Mouse (Mus musculus): ENCODE measurements around the gene Soga1. TPM values are rescaled to one million over a fixed set of nuclear protein-coding genes. Genes with fewer than 3 reads are reported as not detected.

Gene Soga1
- polyA plus RNA-seq (2012; ENCODE audit: insufficient read depth, low replicate concordance), result 3.8 and 5.8 TPM in 2 replicates

GRCm38 (mm10) chr2:157078793-157079700 is at the start of gene Soga1:
TSS of gene Soga1 (minus strand) at chr2:157079254.
- Histone ChIP-seq H3K4me3 (replicated peaks) (peak within 1 kb of the TSS; percentile 95), H3K27me3 (replicated peaks) (peaks cover 62% of the 10 kb centered on the region), H3K36me3 (replicated peaks; ENCODE audit: low read length) (peaks cover 5% of the 10 kb centered on the region), H3K9me3 (no peaks in the 10 kb centered on the region), H3K4me1 (peaks cover 70% of the 10 kb centered on the region)
- TF ChIP-seq GATA1 (IDR thresholded peaks at IDR 0.05; ENCODE audit: borderline replicate concordance, low read length) (no peak), FLI1 (IDR thresholded peaks at IDR 0.05; ENCODE audit: low read length) (no peak)

DNA sequence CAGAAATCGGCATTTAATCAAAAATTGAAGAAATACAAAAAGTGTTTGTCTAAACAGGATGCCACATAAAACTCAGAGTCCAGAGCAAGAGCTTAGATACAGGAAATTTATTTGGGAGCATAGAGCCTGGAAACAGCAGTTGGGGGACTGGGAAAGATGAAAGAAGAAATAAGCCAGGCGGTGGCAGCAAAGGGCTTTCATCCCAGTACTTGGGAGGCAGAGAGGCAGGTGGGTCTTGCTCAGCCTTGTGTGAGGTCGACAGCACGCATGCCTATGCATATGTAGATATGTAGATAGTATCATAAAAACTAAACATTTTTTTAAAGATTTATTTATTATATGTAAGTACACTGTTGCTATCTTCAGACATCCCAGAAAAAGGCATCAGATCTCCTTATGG is 49.0 kb upstream of the Soga1 start:
- no peak for TF ChIP-seq FLI1 (IDR thresholded peaks at IDR 0.05; ENCODE audit: low read length)
- no peak for TF ChIP-seq GATA1 (IDR thresholded peaks at IDR 0.05; ENCODE audit: borderline replicate concordance, low read length)

DNA sequence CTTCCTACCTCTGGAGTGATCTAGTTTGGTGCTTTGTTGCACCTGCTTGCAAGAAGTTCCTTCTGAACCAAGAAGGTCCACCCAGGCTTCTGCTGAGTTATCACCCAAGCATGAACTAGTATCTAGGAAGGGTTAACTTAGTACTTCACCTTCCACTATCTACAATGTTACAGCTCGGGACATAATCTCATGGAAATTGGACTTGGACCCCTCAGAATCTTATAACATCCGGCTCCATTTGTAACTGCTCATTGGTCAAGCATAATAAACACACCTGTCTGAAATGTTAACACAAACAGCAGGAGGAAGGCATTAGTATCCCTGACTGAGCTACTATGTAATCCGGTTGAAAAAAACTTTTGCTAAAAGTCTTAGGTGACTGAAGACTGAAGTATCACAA is 48.3 kb upstream of the Soga1 start:
- Histone ChIP-seq H3K27me3 (replicated peaks) (no peaks in the 10 kb centered on the region), H3K4me3 (replicated peaks) (no peak overlapping the region), H3K9me3 (no peaks in the 10 kb centered on the region), H3K4me1 (peaks cover 39% of the 10 kb centered on the region), H3K36me3 (replicated peaks; ENCODE audit: low read length) (peaks cover 58% of the 10 kb centered on the region)
- TF ChIP-seq FLI1 (IDR thresholded peaks at IDR 0.05; ENCODE audit: low read length) (no peak), GATA1 (IDR thresholded peaks at IDR 0.05; ENCODE audit: borderline replicate concordance, low read length) (no peak)

More for the DNA sequence above, 49.0 kb upstream of the Soga1 start:
- Histone ChIP-seq H3K4me1 (peaks cover 46% of the 10 kb centered on the region), H3K4me3 (replicated peaks) (no peak overlapping the region), H3K9me3 (no peaks in the 10 kb centered on the region), H3K36me3 (replicated peaks; ENCODE audit: low read length) (peaks cover 51% of the 10 kb centered on the region), H3K27me3 (replicated peaks) (no peaks in the 10 kb centered on the region)

GRCm38 (mm10) chr2:157125246-157125645 is 46.2 kb upstream of the Soga1 start:
- H3K9me3 ChIP-seq, result no peaks in the 10 kb centered on the region
- TF ChIP-seq GATA1 (IDR thresholded peaks at IDR 0.05; ENCODE audit: borderline replicate concordance, low read length) (no peak), FLI1 (IDR thresholded peaks at IDR 0.05; ENCODE audit: low read length) (no peak)
- peaks cover 78% of the 10 kb centered on the region for H3K36me3 ChIP-seq (replicated peaks; ENCODE audit: low read length)
- H3K4me3 ChIP-seq (replicated peaks), result no peak overlapping the region
- H3K27me3 ChIP-seq (replicated peaks), result no peaks in the 10 kb centered on the region
- peaks cover 23% of the 10 kb centered on the region for H3K4me1 ChIP-seq

DNA sequence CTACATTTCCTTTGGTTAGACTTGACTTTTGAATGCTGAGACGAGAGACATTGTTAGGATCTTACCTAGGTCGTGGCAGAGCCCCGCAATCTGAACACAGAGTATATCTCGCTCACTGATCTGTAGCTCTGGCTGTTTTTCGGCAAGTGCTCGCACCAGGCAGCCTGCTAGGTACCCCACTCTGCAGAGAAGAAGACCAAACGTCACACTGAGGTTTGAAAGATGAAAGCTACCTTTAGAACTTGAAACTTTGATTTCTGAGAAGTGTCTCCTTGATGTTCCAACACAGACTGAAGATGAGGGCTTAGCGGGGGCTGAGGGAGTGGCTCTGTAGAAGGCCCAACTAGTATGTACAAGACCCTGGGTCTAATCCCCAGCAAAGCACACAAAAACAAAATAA is 42.7 kb upstream of the Soga1 start:
- TF ChIP-seq GATA1 (IDR thresholded peaks at IDR 0.05; ENCODE audit: borderline replicate concordance, low read length) (no peak), FLI1 (IDR thresholded peaks at IDR 0.05; ENCODE audit: low read length) (no peak)
- H3K36me3 ChIP-seq (replicated peaks; ENCODE audit: low read length), result peaks cover 89% of the 10 kb centered on the region
- no peak overlapping the region for H3K4me3 ChIP-seq (replicated peaks)

DNA sequence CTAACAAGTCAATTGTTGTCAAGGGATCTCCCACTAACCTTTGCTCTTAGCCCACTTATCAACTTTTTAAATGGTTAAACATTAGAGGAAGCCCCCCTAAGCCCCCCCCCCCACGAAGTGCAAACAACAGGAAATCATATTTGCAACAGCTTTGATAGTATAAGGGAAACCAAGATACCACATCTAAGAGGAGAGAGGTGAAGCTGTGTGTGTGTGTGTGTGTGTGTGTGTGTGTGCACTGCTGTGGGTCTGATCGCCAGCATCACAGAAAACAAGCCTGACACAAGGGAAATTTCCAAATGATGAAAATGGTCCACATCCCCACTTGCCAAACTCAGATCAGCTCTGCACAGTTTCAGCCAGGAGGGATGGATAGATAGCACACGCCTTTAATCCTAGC is 40.0 kb upstream of the Soga1 start:
- no peak overlapping the region for H3K4me3 ChIP-seq (replicated peaks)
- no peak for TF ChIP-seq GATA1 (IDR thresholded peaks at IDR 0.05; ENCODE audit: borderline replicate concordance, low read length)
- H3K9me3 ChIP-seq, result no peaks in the 10 kb centered on the region
- peaks cover 88% of the 10 kb centered on the region for H3K36me3 ChIP-seq (replicated peaks; ENCODE audit: low read length)
- peaks cover 5% of the 10 kb centered on the region; the same call in 1 of the 2 replicates for H3K4me1 ChIP-seq
- H3K27me3 ChIP-seq (replicated peaks), result no peaks in the 10 kb centered on the region

More for the DNA sequence above, 42.7 kb upstream of the Soga1 start:
- H3K9me3 ChIP-seq, result no peaks in the 10 kb centered on the region
- H3K4me1 ChIP-seq, result peaks cover 9% of the 10 kb centered on the region; the same call in 1 of the 2 replicates
- no peaks in the 10 kb centered on the region for H3K27me3 ChIP-seq (replicated peaks)

- H3K4me1 ChIP-seq, result peaks cover 5% of the 10 kb centered on the region; the same call in 1 of the 2 replicates
- no peaks in the 10 kb centered on the region for H3K27me3 ChIP-seq (replicated peaks)
- H3K4me3 ChIP-seq (replicated peaks), result no peak overlapping the region
- TF ChIP-seq GATA1 (IDR thresholded peaks at IDR 0.05; ENCODE audit: borderline replicate concordance, low read length), result no peak
- TF ChIP-seq FLI1 (IDR thresholded peaks at IDR 0.05; ENCODE audit: low read length), result no peak
- H3K9me3 ChIP-seq, result no peaks in the 10 kb centered on the region
- H3K36me3 ChIP-seq (replicated peaks; ENCODE audit: low read length), result peaks cover 88% of the 10 kb centered on the region
Observed at GRCm38 (mm10) chr2:157118556-157118955, 39.5 kb upstream of the Soga1 start.

- no peaks in the 10 kb centered on the region for H3K27me3 ChIP-seq (replicated peaks)
- peaks cover 5% of the 10 kb centered on the region; the same call in 1 of the 2 replicates for H3K4me1 ChIP-seq
- no peaks in the 10 kb centered on the region for H3K9me3 ChIP-seq
- H3K4me3 ChIP-seq (replicated peaks), result no peak overlapping the region
- TF ChIP-seq FLI1 (IDR thresholded peaks at IDR 0.05; ENCODE audit: low read length) (no peak), GATA1 (IDR thresholded peaks at IDR 0.05; ENCODE audit: borderline replicate concordance, low read length) (no peak)
- peaks cover 86% of the 10 kb centered on the region for H3K36me3 ChIP-seq (replicated peaks; ENCODE audit: low read length)
Observed at GRCm38 (mm10) chr2:157116964-157117363, 37.9 kb upstream of the Soga1 start.

DNA sequence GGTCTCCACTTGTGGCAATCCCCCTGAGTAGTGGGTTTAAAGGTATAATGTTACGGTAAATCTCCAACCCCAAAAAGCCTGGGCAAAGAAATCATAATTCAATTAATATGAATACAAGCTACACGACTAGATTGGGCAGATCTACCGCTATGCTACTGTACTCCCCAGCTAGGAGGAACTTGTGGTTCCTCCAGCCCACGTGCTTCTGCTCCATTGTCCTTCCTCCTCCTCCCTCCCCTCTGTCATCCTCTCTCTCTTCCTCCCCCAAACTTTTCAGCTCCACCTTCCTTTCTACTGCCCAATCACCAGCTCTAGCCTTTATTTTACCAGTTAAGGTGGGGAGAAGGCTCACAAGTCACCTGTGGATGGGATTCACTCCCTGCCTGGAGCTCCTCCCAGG is 29.2 kb upstream of the Soga1 start:
- Histone ChIP-seq H3K9me3 (no peaks in the 10 kb centered on the region), H3K4me1 (peaks cover 5% of the 10 kb centered on the region), H3K27me3 (replicated peaks) (no peaks in the 10 kb centered on the region), H3K36me3 (replicated peaks; ENCODE audit: low read length) (peaks cover 90% of the 10 kb centered on the region), H3K4me3 (replicated peaks) (no peak overlapping the region)
- no peak for TF ChIP-seq GATA1 (IDR thresholded peaks at IDR 0.05; ENCODE audit: borderline replicate concordance, low read length)
- no peak for TF ChIP-seq FLI1 (IDR thresholded peaks at IDR 0.05; ENCODE audit: low read length)

DNA sequence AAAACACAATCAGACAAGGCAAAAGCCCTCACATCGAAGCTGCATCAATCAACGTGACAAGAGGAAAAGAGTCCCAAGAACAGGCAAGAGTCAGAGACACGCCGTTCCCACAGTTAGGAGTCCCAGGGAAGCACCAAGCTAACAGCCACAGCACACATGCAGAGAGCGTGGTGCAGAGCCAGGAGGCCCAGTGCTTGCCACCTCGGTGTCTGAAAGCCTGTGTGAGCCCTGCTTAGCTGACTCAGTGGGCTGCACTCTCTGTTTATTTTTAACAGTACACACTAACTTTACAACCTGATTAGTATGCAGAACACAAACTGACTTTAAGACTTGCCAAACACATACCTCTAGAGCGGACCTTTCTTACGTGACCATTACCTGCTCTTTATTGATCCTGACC is 25.4 kb upstream of the Soga1 start:
- H3K36me3 ChIP-seq (replicated peaks; ENCODE audit: low read length), result peaks cover 91% of the 10 kb centered on the region
- H3K4me1 ChIP-seq, result peaks cover 12% of the 10 kb centered on the region
- no peaks in the 10 kb centered on the region for H3K9me3 ChIP-seq
- H3K4me3 ChIP-seq (replicated peaks), result no peak overlapping the region
- H3K27me3 ChIP-seq (replicated peaks), result no peaks in the 10 kb centered on the region
- TF ChIP-seq GATA1 (IDR thresholded peaks at IDR 0.05; ENCODE audit: borderline replicate concordance, low read length) (no peak), FLI1 (IDR thresholded peaks at IDR 0.05; ENCODE audit: low read length) (no peak)

Measured in megakaryocyte, embryonic 14.5 days (primary cell).